Mouse (Mus musculus): ENCODE results near the gene Gm11444.
A peak's percentile ranks its signal among the peaks of the same experiment; 100 is the strongest.

The Gm11444 gene

GRCm38 (mm10) chr11:85850233-85850632 is at the start of gene Gm11444:
Gene Gm11444, minus strand, starts transcription at chr11:85850333.
- no peak for DNase-seq

DNA sequence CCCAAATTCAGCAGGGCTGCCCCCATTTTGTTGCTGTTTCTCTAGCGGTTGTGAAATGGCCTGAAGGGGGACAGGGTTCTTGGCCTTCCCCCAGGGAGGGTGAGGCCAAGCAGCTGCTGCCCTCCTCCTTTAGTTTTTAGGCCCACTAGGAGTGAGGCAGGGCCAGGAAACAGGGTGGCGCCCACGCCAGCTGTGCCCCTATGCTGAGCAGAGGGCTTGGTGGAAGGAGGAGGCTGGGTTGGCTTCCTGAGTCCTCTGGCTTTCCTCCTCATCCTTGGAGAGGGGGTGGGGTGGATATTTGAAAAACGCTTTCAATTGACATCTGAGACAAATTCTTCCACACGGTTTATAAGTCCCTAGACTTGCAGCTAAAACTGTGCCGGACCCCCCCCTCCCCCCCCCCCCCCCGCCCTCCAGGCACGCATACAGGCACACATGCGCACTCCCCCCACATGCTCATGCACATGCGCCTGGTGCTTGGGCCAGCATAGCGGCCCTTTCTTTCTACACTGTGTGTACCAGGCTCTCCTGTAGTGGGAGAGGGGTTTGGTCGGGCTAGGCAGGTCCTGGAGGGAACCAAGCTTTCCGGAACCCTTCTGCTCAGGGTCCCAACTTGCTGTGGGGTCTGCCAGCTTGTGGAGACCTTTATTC is 46.3 kb upstream of the Gm11444 start:
- no peak for DNase-seq

DNA sequence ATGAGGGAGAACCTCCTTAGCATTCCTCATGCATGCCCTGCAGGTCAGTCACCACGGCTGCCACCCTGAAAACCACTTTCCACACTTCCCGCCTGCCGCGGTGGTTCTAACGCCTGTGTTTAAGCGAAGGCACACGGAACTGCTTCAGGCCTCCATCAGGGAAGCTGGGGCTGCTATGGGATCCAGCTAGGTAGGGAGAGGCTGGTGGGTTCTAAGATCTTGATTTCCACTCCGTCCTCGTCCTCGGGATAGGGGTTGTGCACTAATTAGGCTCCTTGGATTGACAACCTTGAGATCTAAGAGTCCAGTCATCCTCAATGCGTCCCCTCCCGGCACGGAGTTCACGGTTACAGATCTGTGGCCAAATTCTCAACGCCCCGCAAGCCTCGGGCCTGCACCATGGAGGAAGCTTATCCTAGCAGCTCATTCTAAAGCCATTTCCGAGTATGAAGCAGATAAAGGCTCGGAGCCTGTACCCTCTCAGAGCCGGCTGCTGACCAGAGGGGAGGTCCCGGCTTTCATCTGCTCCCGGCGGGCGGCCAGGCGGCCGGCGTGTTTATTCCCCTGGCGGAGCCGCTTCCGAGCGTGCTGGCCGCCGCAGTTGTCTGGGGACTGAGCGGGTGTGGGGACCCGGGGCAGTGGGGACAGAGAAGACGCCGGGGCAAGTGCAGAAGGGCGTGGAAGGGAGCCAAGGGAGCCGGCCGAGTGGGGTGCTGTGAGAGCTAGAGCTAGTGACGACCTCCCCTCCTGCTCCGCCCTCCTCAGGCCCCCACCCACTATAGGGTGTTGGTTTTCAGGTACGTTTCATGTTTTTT is 44.8 kb upstream of the Gm11444 start:
- peak; percentile 37 for DNase-seq

DNA sequence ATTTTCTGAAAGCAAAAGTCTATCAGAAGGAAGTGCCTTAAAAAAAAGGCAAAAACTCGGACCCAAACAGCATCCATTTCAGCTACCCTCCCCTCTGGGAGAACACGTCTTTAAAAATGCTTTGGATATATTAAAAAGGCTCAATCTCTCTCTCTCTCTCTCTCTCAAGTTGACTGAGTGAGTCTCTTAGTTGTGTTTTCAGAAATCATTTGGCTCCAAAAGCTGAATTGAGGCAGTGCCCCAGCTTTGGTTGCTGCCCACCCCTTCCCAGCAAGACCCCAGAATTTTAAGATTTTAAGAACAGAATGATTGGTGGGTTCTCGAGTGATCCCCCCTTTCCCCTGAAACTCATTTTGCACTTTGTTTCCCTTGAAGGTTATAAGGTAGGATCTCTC is 44.0 kb upstream of the Gm11444 start:
- no peak for DNase-seq

- DNase-seq = no peak
These were observed 43.4 kb upstream of the Gm11444 start for GRCm38 (mm10) chr11:85893400-85894135.

GRCm38 (mm10) chr11:85892771-85893170 is 42.6 kb upstream of the Gm11444 start:
- no peak for DNase-seq

GRCm38 (mm10) chr11:85891692-85892040 is 41.5 kb upstream of the Gm11444 start:
- no peak for DNase-seq

DNA sequence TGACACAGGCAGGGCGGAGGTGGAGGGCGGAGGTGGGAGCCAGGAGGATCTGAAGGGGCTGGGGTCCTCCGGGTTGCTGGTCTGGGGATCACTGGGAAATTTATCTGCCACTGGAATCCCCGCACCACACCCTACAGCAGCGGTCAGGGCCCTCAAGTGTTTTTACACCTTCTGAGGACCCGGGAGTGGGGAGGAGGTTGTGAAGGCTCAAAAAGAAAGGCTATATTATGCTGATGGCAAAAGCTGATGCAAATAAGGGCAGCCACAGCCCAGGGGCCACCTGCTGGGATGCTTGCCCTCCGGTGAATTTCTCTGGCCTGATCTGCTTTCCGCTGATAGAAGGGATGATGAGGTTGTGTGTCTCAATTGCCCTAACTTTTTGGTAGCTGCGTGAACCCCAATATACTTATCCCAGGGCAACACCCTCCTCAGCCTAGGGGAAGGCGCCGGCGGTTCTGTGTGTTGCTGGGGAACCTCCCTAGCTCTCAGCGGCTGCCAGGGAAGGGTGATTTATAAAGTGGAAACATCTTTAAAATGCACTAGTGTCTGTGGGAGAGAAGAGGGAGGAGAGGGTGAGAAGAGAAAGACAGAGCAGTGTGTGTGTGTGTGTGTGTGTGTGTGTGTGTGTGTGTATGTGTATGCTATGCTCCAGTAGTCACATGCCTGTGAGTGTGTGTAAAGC is 41.0 kb upstream of the Gm11444 start:
- DNase-seq = no peak

DNA sequence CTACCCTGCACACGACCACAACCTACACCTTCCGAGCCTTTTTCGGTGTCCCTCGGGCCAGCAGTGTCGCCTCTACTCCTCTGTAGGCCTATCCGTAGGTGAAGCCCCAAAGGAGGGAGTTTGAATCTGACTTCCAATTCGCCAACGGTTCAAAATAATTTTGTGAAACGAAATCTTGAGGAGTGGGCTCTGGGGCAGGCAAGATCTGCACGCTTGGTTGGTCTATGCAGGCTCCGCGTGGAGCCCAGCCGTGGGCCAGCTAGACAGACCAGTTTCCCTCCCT is 40.4 kb upstream of the Gm11444 start:
- no peak for DNase-seq

DNA sequence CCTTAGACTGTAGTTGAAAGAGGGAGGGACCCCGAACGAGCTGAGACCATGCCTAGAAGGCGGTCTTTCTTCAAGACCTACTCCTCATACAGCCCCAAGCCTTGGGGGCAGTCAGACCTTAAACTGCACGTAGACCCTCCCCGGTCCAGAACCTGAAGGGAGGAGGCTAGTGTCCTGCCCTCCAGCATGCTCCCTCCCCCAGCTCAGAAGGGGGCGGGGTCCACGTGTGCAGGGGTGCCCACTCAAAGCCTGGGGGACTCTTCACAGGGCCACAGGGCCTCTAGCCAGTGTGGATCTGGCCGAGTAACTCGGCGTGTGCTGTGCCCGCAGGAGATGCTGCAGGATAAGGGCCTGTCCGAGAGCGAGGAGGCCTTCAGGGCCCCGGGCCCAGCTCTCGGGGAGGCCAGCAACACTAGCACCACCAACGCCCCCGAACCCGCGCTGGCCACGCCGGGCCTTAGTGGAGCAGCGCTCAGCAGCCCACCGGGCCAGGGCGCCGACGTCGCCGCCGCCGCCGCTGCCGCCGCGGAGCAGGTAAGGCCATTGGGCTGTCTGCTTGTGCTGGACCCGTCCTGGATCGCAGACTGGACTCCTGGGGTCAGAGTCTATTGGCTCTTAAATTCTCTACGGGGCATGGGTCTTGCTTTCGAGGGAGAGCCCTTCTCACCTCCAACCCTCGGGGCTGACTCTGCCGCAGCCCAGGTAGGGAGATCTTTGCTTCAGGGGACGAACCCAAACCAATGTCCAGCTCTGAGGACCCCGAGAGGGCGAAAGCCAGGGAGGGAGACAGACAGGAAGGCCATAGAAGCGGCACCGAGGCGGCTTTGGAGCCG is 39.8 kb upstream of the Gm11444 start:
- no peak for DNase-seq

DNA sequence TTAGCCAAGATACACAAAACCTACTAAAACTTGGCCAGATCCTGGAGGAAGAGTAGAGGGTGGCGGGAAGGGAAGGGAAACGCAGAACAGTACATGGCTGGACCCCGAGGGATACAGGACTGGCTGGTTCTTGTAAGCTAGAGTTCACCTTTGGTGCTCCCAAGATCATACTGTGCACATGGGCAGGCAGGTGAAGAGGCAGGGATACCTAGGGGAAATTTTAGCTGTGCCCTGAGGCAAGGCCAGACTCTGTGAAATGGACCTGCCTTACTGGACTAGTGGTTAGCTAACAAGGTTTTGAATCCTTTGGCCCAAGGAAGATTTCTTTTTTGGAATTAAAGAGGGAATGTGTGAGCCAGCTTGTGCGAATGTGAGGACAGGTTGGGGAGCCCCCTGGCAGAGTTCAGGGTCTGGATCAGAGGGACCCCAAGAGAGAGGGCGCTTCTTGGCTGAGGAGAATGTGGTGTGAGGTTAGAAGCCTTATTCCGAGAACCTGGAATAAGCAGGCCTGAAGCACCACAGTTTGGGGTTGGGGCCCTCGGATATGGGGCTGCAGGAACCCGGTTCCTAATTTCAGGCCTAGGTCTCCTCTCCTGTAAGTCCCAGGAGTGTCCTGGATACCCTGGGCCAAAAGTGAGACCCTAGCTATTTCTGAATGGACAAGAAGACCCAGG is 39.1 kb upstream of the Gm11444 start:
- no peak for DNase-seq

GRCm38 (mm10) chr11:85888451-85888961 is 38.4 kb upstream of the Gm11444 start:
- DNase-seq = no peak

- DNase-seq = no peak
These were observed 37.8 kb upstream of the Gm11444 start for GRCm38 (mm10) chr11:85887801-85888450.

- no peak for DNase-seq
These were observed 37.1 kb upstream of the Gm11444 start for GRCm38 (mm10) chr11:85887273-85887672.

GRCm38 (mm10) chr11:85886429-85886785 is 36.3 kb upstream of the Gm11444 start:
- DNase-seq = no peak

GRCm38 (mm10) chr11:85885665-85886428 is 35.7 kb upstream of the Gm11444 start, which contains the start of gene Tbx4:
Gene Tbx4, plus strand, starts transcription at chr11:85886422.
- DNase-seq = no peak

GRCm38 (mm10) chr11:85884498-85884897 is 34.4 kb upstream of the Gm11444 start:
- DNase-seq = no peak

- no peak for DNase-seq
These were observed 26.1 kb upstream of the Gm11444 start for GRCm38 (mm10) chr11:85876059-85876788.

DNA sequence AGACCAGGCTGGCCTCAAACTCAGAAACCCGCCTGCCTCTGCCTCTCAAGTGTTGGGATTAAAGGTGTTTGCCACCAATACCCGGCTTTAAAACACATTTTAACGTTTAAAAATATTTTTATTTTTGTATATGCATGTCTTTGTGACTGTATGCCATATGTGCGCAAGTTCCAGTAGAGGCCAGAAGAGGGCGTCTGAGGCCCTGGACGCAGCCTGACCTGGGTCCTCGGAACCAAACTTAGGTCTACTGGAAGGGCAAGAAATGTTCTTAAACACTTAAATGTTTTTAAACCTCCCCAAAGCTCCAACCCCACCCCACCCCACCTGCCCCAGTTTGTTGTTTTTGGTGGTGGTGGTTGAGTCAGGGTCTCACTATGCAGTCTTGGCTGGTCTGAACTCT is 14.2 kb upstream of the Gm11444 start:
- no peak for DNase-seq

Measured in kidney, postnatal 14 days (tissue).